Mouse (Mus musculus) urinary bladder, postnatal 14 days (tissue): ENCODE data around the gene Gramd1b.
A peak's percentile ranks its signal among the peaks of the same experiment; 100 is the strongest.

Source experiments
- DNase-seq: peaks from one replicate; pipeline ENCODE4 v3.0.0; 2021; ENCODE audit warnings: low spot score

Gene Gramd1b

DNA sequence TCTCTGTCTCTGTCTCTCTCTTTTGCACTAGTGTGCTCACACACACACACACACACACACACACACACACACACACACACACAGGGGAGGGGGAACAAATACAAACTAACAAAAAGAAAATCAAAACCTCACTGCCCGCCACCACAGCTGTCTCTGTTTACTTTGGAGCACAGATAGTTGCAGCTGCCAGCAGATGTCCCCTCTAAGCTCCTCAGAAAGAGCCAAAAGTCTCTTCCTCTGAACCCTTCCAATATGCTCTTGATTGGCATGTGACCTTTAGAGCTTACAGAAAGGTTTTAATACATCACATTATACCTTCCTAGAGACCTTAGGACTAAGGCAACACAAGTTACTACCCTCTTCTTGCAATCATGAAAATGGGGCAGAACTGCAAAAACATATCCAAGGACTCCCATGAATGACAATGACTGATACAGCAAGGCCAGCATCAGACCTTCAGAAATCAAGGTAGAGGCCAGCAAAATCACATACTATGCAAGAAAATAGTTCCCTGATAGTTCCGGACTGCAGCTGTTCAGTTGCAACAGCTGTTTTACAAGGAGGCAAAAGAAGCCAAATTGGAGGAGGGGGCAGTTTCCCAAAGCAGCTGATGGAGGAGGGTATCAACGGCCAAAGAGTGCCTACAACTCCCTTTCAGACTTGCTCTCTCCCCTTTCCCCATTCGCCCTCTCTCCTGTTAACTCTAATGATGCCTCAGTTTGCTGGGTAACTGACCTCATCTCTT lies 72.5 kb downstream of the Gramd1b start:
- no peak for DNase-seq

DNA sequence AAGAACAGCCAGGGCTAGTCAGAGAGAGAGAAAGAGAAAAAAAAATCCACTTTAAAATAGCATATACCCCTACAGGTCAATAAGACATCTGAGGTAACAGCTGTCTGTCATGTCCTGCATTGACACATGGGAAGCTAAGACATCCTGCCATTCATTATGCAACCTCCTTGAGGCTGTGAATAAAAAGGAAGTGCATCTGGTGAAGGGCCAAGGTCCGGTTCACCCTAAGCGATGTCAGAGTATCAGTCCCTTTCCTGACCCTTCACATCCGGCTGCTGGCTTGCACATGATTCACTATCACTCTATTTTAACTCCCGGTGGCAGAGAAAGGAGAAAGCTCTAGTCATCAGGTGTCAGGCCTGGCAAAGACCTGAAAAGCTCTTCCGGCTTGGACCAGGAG lies 73.7 kb downstream of the Gramd1b start:
- DNase-seq: no peak

DNA sequence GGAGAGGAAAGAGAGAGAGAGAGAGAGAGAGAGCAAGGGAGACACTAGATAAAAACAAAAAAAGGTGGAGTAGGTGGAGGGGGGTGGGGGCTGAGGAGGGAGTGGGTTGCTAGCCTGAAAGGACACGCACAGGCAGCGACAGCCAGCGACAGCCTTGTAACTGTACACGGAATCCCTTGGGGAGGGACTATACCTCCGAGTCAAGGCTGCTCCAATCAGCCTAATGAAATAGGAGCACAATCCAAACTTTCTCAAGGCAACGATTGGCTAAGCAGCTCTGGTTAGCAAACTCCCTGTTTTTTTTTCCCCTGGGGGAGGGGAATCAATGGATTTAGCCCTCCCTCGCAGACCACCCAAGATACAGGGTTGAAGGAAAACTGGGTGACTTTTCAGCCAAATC lies 75.0 kb downstream of the Gramd1b start:
- DNase-seq: peak; percentile 15

DNA sequence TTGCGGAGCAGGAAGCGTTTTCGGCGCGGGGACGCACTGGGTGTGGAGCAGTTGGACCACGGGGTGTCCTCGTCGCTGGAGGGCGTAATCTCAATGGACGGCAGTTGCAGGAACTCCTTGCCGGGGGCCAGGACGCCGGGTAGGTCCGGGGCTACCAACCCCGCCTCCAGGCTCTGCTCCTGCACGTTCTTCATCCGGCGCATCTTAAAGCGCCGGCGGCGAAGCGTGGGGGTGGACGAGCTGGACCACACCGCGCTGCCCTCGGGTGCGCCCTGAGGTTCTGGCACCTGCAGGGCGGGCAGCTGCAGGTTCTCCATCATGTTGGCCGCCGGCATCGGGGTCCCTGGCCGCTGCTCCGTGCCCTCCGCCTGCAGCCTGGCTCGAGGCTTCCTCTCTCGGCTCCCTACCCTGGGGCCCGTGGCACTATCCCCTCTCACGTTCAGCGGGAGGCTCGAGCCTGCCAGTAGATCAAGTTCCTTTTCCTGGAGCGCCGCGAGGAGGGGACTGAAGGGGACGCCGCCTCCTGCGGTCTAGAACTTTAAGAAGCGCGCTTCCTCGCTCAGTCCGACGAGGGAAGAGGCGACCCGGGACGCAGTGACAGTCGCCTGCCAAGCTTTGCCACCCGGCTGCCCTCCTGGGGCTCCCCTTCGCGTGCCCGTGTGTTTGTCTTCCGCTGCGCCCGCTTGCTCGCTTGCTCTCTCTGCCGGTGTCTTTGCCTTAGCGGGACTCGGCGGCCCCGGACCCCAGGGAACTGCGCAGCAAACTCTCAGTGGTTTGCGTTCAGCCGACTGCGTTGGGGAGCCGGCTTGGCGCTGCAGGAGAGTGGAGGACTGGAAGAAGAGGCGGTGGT lies 75.6 kb downstream of the Gramd1b start:
- peak; percentile 58 for DNase-seq

DNA sequence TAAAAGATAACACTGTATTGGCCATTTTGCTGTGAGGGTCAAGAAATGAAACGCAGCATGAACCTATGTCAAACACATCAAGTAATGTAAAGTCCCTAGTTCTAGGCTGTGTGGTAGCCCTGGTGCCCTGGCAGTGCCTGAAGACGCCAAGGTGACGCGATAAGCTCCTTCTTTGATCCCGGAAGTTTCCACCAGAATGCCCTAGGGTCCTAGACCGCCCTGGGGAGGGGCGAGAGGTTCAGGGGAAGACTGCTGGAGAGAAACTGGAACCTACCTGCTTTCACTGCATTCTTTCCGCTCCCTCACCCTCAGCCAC lies 76.2 kb downstream of the Gramd1b start:
- DNase-seq: no peak

DNA sequence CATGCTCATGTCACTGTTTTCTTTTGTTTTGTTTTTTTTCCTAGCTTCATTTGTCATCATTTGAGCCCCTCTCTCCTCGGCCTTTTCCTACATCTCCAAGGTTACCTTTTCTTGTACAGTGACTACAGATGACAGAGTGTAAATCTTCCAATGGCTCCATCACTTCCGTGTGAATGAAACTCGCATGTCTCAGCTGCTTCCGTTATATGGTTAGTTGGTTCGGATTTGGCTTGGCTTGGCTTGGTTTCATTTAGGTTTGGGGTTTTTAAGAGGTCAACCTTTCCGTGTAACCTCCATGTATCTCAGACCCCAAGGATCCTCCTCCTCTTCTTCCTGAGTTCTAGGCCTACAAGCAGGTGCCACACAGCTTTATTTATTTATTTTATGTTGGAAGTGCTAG lies 77.3 kb downstream of the Gramd1b start:
- DNase-seq: no peak

DNA sequence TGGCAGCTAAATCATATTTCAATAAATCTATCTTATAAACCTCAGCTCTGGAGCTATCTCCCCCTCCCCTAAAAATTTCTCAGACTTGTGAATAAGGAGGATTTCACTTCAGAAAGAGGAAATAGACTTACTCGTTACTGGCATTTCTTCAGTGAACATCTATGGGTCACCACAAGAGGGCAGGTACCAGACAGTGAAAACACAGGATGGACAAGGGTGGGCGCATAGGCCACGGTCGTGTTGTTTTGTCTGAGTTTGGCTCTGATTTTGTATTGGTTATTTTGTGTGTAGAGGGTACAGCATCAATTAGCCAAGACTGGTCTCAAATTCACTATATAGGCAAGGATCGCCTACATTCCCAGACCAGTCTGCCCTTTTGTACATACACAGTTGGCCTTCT lies 79.0 kb downstream of the Gramd1b start:
- no peak for DNase-seq

DNA sequence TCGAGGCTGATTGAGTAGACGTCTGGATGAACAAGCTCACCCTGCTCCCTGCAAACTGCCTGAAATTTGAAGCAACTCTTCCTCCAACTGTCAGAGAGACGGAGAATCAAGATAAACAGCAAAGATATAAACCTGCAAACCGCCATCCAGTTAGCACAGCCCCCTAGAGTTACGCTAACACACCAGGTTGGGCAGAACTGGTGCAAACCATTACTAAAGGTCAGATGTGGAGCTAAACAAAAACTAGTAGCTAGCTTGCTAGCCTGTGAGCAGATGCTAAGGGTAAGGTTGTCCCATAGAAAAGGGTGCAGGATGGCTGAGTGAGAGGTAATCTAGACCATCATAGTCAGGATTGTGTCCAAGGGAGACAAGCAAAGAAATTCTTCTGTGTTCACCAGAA lies 80.4 kb downstream of the Gramd1b start:
- no peak for DNase-seq

DNA sequence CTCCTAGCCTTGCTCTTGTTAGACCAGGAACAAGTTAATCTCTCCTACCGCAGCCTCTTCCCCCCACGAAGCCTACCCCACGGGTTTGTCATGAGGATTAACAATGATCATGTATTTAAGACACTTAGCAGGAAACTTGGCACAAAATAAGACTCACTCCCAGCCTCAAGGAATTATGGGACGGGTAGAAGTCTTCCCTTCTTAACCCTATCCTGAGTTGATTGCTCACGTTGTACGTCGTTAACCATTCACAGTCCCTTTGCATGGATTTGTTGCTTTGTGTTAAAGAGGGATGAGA lies 80.8 kb downstream of the Gramd1b start:
- no peak for DNase-seq

DNA sequence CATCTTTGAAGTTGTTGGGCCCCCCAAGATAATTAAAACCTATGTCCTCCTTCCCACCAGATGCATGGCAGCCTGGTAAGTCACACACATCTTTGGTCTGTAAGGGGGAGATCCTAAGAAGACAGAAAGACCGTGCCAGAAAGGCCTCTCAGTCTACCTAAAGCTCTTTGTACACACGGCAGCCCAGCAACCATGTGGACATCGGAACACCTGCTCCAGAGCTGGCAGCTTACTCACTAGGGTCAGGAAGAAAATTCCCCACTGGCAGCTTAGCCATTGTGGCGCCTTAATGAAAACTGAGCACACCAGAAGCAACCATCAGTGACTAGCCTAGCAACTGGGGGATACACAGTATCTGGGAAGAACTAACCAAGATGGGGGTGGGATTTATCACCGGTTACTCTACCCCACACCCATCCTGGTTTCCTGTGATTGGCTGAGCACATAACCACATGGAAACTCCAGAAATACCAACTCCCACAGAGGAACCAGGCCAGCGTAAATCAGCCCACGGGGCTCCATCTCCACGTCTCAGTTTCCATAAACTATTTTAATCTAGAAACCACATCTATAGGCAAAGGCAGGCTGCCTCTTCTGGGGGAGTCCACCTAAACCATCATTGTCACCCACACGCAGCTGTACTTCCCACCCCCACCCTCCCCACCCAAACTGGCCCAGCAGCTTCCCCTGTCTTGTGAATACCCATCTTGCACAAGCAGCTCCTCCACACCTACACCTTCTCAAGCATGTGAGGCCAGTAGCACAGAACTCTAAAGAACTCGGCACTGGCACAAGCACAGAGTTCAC lies 81.4 kb downstream of the Gramd1b start:
- DNase-seq: no peak

DNA sequence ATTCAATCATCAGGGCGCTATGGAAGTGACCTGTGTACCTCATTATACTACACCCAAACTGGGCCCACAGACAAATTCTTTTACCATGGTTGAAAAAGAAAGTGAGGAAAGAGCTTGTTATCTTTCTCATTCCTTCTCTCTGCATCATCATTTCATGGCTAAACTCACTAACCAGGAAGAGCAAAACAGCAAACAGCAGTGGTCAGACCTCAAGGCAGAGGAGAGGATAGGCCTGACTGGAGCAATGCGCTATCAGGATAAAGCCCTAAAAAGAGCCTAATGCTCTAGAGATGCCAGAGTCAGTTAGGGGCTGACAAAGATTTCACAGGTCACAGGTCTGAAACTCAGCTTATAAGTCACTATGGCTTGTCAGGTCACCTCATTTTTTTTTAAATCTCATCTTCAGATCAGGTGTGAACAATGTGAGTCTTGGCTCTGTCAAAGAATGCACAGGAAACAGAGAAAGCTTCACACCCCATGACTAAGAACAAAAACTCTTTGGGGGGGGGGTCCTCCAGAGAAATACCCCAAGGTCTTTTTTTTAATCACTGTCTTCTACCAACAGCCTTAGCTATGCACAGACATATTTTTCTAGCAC lies 82.4 kb downstream of the Gramd1b start:
- no peak for DNase-seq

DNA sequence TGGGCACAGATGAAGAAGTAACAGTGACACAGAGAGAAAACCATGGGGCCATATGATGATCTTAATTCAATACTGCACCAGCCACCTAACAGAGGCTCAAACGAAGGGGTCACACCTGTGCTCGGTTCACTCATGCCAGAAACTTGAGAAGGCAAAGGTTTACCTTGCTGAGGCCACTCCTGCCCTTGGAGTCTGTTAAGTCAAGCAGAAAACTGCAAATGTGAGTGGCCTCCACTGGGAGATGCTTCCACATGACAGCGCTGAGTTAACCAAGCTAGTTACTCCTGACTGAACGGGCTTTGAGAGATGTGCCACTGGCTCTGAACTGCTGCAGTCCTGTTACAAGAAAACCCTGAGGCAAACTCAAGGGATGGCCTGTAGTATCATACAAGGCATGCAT lies 83.9 kb downstream of the Gramd1b start:
- DNase-seq: no peak

DNA sequence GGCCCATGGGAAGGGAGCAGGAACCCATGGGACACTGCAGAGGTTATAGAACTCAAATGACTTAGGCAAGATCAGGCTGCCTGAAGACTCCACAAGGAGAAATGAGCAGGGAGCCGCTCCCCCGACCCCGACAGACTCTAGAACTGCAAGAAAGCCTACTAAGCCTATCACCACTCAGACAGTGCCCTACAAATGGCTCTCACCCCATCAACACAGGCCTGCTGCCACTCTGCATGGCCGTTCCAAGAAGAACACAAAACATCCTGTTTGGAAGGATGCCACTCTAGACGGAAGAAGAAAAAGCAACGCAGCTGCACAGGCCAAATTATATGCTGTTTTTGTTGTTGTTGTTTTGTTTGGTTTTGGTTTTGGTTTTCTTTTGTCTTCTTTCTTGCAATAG lies 86.2 kb downstream of the Gramd1b start:
- DNase-seq: no peak

DNA sequence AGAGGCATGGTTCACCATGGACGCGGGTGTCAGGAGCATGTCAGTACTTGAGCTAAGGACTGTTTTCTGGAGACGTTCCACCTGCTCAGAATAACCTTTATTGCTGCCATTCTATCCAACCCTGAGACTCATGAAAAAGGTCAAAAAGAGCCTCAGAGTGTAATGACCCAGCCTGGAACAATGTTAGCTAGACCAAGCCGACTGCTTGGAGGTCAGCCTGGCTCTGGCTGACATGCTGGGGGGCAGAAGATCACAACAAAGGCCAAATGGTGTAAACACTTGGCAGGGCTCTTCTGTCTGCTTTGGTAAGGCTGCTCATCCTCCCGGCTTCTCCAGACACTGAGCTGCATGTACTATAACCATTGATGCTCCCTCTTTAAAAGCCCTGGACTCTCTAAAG lies 88.4 kb downstream of the Gramd1b start:
- DNase-seq: no peak

DNA sequence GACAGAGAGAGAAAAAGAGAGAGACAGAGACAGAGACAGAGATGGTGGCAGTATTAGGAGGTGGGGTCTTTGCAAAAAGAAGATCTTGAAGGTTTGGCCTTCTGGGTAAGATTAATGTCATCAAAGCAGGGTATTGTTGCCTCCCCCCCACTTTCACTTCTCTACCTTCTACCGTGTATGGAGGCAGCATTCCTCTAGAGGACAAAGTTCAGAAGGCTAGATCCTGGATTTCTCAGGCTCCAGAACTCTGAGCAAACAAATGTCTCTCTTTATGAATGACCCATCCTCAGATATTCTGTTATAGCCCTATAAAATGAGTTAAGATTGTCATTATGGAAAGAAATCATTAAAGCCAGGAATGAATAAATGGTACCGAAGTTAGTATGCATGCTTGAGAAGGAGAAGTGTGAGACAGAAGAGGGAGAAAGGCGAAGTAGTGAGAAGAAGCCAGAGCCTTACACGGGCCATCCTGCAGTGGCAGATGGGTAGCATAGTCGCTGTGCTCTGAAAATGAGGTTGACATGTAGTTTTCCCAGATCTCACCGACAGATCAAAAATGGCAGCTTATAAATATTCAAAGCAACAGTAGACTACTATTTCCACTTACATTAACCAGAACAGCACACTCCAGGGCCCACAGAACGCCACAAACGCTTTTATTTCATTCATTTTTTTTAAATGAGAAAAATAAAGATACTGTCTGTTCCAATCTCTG lies 91.1 kb downstream of the Gramd1b start:
- DNase-seq: no peak

DNA sequence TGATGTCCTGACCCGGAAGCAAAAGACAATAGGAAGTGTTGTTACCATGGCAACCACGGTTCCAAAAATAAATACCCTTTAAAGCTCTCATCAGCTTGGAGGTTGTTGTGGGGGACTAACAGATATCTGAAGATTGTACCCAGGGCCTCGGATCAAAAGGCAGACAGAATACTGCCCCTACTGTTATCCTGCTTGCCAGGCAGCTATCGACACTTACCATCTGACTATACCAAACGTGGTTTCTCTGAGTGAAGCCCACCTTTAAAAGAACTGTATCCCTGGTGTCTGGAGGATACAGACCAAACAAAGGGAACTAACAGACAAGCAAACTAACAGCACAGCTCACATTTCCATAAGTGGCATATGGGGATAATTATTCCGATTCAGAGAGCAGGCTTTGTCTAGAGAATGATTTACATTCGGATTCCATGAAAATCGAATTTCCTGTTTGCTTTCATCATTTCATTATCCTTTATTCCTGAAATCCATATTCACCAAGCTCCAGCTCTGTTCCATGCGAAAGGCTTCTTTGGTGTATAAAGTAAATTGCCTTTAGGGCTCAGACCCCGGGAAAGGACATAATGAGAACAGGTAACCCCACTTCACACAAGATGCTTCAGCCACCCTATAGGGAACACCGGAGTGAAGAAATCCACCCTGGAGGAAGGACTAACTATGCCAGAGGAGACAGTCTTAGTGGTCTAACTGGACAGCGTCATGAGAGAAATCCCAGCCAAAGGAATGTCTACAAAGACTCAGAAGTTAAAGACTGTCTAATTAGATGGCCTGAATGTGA lies 92.3 kb downstream of the Gramd1b start:
- DNase-seq: no peak

DNA sequence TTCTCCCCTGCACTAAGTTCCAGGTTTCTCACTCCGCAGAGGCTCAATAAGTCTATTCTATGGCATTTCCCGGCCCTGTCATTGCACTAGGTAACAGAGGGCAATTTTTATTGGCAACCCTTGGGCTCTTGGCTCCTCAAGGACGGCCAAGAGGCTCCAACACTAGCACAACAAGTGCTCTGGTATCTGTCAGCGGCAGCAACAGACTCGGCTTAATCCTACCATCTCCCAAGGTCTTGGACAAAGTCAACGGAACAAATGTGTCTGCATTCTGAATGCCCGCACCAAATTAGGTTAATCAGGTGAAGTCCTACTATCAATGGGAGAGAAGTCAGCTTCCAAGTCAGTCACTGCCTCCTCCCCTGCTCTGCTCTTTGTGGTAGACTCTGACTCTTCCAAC lies 93.3 kb downstream of the Gramd1b start:
- no peak for DNase-seq

DNA sequence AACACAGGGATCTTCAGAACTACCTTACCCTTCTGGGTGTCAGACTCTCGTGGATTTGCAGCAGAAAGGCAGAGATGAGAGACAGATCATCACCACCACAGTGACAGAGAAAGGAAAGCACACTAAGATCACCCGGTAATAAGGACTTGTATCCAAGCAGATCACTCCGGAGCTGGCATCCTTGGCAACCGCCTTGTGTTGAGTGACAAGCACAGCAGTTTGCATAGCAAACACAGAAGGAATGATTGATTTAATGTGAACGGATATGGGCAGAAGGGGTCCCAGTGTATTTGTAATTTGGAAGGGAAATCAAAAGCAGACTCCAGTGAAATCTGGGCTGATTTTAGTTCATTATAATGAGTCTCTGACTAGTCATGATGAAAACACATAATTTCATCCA lies 97.9 kb downstream of the Gramd1b start:
- DNase-seq: no peak

DNA sequence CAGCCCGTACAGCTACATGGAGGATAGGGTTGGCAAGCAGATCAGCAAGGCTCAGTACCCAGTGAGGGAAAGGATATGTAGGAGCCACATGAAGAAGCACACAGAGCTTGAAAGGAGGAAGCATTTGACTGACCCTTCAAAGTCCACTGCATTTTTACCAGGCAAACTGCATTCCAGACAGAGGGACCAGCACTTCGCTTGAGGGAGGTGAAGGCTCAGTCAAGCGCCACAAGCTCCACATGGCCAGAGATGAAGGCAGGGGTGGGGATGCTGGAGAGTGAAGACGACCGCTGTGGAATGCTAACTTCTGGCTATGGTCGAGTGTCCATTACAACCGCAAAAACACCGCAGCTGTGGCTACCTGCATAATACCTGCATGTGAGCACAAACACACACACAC lies 100.2 kb downstream of the Gramd1b start:
- DNase-seq: no peak

DNA sequence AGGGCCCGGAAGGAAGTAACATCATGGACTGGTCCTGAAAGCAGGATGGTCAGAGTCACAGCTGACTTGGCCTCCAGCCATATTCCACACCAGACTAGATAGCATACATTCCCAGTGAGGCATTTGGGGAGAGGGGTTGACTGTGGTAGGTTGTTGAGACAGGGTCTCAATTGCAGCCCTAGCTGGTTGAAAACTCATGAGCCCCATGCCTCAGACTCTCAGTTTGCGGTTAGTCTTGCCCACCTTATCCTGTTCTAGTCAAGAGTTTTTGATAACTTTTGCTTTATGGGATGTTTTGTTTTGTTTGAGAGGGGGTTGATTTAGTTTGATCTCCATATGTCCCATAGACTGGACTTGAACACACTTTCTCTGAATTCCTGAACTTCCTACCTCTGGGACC lies 103.5 kb downstream of the Gramd1b start:
- no peak for DNase-seq

DNA sequence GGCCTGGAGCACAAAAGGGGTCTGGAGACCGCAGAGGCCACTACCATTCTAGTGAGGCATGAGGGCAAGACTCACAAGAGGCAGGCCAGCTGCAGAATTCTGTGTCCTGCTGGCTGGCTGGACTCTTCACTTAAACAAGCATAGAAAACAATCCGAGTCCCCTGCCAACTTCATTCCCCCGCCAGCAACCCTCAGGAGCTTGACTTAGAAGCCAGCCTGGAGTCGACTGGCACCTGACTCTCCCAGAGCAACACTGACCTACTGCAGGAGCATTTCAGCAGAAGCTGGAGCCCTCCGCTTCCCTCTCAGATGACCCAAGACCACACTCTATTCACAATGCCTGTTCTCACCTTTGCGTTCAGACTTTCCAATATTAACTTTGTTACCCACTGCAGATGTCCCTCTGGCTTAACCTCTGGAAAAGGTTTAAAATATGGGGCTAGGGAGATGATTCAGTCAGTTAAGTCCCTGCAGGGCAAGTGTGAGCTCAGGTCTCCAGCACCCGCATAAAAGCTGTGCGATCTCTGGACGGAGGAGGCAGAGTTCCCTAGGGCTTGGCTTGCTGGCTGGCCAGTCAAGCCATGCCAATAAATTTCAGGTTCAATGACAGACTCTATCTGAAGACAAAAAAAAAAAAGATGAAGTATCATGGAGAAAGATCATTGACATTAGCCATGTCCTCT lies 104.8 kb downstream of the Gramd1b start:
- no peak for DNase-seq
